Mouse (Mus musculus) skeletal muscle tissue, postnatal 0 days (tissue): ENCODE data around the gene Olfr543. TPM values are rescaled to one million over a fixed set of nuclear protein-coding genes. Genes with fewer than 3 reads are reported as not detected.

Source experiments
- polyA plus RNA-seq: library from polyadenylated mRNA; unstranded; fragments of >200 nt; fragmentation: Nextera tagmentation; extraction: Ambion mirVana; gene quantifications from 2 replicates; pipeline ENCODE4 v1.2.1, GENCODE M21; 2015

Olfr543 gene
- 0.09 and 0.17 TPM in 2 replicates for polyA plus RNA-seq

GRCm38 (mm10) chr7:102481579-102481978 lies at the start of gene Olfr543:
Gene Olfr543 (minus strand): TSS chr7:102481679.

DNA sequence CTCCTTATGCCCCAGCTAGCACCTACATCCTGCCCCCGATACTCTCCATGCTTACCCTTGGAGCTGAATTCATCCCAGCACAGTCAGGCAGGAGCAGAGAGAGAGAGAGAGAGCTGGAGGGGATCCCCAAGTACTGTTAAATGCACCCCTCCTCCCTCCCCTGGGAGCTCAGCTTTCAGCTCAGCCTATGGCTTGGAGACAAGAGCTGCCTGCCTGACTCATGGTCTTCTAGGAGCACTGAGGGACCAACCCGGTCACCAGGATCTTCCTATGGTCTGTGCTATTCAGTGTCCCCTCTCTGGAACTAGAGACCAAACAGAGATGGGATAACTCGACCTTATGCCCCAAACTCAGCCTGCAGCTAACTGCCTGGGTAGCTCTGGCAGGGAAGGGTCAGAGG lies 18.0 kb upstream of the Olfr543 start, which contains the start of gene Olfr545:
Gene Olfr545, minus strand, starts transcription at position 101 of the 400 bp plus-strand sequence.

GRCm38 (mm10) chr7:102488161-102488560 lies 6.7 kb upstream of the Olfr543 start, which contains the start of gene Olfr544:
Gene Olfr544 (minus strand): TSS chr7:102488313.

DNA sequence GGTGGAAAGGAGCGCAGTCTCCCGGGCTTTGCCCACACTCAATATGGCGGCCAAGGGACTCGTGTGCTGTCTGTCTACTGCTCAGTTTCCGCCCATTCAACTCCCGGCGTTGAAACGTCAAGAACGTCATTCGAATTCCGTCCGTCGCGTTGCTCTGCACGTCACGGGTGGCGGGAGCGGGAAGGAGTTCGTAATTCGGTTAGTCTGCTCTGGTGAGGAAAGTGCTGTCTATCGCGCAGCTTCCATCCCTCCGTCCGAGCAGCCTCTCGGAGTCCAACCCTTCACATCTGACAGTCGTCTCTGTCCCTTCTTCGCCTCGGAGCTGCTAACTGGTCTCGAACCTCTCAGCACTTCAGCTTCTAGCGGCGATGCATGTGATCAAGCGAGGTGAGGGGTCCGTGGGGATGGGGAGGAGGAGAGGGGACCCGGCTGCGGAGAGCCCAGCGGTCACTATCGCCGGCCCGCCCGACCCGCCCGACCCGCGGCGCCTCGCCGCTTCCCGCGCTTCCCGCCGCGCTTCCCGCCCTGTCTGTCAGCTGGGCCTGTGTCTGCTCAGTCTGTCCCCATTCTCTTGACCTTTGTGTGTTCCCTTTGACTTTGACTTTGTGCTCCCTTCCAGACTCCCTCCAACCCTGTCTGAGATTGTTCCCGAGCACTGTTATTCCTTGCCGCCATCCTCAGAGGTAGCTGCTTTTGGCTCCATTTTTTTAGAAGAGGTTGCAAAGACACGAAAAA lies 39.7 kb downstream of the Olfr543 start, which contains the start of gene Rrm1:
Gene Rrm1, plus strand, starts transcription at position 39 of the 735 bp plus-strand sequence.

Other genes starting within 250 kb of the Olfr543 start
- 40.2 and 53.1 TPM in 2 replicates for gene Rhog, start 225.6 kb downstream of the Olfr543 start, polyA plus RNA-seq
- gene Stim1, start 213.9 kb downstream of the Olfr543 start, polyA plus RNA-seq: 93.1 and 102 TPM in 2 replicates
- 24.6 and 28.1 TPM in 2 replicates for gene Rrm1, start 40.0 kb downstream of the Olfr543 start, polyA plus RNA-seq
- 0.05 TPM in 1 of 2 replicates, not detected in the other for gene Olfr544, start 6.6 kb upstream of the Olfr543 start, polyA plus RNA-seq
- not detected in 2 replicates for gene Olfr545, start 17.9 kb upstream of the Olfr543 start, polyA plus RNA-seq
- gene Olfr547, start 53.1 kb upstream of the Olfr543 start, polyA plus RNA-seq: not detected in 2 replicates
- gene Olfr548-ps1, start 59.2 kb upstream of the Olfr543 start, polyA plus RNA-seq: not detected in 2 replicates
- not detected in 2 replicates for gene Olfr549, start 68.2 kb upstream of the Olfr543 start, polyA plus RNA-seq
- gene Trim21, start 83.8 kb upstream of the Olfr543 start, polyA plus RNA-seq: 0.17 and 0.50 TPM in 2 replicates
- gene Olfr550, start 89.8 kb upstream of the Olfr543 start, polyA plus RNA-seq: not detected in 2 replicates
- not detected in 2 replicates for gene Olfr551, start 110.2 kb upstream of the Olfr543 start, polyA plus RNA-seq
- gene Olfr552, start 116.1 kb upstream of the Olfr543 start, polyA plus RNA-seq: not detected in 2 replicates
- not detected in 2 replicates for gene Olfr553, start 136.5 kb upstream of the Olfr543 start, polyA plus RNA-seq
- gene Olfr554, start 156.8 kb upstream of the Olfr543 start, polyA plus RNA-seq: not detected in 2 replicates
- not detected in 2 replicates for gene Olfr555, start 177.1 kb upstream of the Olfr543 start, polyA plus RNA-seq
- not detected in 2 replicates for gene Olfr556, start 183.2 kb upstream of the Olfr543 start, polyA plus RNA-seq
- 5.8 and 6.5 TPM in 2 replicates for gene Trim68, start 205.6 kb upstream of the Olfr543 start, polyA plus RNA-seq
- gene Olfr557, start 214.2 kb upstream of the Olfr543 start, polyA plus RNA-seq: not detected in 2 replicates
- 3.7 and 3.8 TPM in 2 replicates for gene Olfr558, start 220.5 kb upstream of the Olfr543 start, polyA plus RNA-seq
- not detected in 2 replicates for gene Olfr33, start 237.4 kb upstream of the Olfr543 start, polyA plus RNA-seq
- not detected in 2 replicates for gene Olfr559, start 245.8 kb upstream of the Olfr543 start, polyA plus RNA-seq